Mouse (Mus musculus): ENCODE data around the gene Snf8. TPM values are rescaled to one million over a fixed set of nuclear protein-coding genes. Genes with fewer than 3 reads are reported as not detected.

The Snf8 gene
- total RNA-seq, 2 experiments from 2014 or later, result 101 to 107 TPM

DNA sequence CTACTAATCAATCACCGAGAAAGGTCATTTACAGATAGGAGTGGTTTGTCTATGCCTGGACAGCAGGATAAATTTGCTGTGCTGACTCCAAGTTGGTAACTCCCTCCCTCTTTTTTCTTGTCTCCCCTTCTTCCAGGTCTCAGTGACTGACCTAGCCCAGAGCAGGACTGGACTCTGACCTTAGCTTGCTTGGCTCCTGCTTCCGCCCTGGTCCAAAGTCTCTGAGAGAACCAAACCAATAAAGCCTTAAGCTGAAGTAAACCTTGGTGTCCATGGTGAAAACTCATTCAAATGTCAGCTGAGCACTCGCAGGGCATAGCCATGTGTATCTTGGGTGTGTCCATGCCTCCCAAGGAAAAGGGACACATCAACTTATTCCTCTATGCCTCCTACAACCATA is 4.1 kb upstream of the Snf8 start:
- DNase-seq, result no peak

DNA sequence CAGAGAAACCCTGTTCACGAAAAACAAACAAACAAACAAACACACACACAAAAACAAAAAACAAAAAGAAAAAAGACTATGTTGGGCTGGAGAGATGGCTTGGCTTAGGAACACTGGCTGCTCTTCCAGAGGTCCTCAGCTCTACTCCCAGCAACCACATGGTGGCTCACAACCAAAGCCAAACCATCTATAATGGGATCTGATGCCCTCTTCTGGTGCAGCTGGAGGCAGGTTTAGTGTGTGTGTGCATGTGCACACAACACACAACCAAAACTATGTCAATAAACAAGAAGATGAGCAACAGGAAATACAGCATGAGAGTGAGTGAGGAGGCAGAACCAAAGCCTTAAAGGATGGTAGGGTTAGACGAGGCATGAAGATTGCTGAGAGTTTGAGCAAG is 3.0 kb upstream of the Snf8 start:
- no peak for DNase-seq

DNA sequence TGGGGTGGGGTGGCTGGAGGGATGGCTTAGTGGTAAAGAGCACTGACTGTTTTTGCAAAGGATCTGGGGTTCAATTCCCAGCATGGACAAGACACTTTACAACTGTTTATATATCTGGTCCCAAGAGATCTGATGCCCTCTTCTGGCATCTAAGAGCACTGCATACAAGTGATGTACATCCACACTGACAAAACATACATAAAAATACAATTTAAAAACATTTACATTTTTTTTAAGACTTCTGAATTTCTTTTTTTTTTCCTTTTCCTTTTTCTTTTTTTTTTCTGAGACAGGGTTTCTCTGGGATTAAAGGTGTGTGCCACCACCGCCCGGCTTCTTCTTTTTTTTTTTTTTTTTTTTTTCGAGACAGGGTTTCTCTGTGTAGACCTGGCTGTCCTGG is 1.4 kb upstream of the Snf8 start:
- no peak for DNase-seq

DNA sequence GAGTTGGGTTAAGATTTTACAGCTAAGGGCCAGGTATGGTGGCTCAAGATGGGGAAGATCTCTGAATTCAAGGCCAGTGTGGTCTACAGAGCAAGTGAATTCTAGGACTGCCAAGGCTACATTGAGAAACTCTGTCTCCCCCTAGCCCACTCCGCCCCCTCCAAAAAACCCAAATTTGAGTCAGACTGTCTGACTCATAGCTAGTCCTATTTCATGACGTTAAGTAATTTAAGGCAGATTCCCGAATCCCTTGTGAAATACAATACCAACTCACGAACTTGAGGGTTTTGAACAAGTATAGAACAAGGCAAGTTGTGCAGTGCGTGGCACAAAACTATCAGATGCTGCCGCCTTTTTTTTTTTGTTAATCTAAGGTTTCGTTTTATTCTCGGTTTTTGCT is 569 bp upstream of the Snf8 start:
- no peak for DNase-seq

DNA sequence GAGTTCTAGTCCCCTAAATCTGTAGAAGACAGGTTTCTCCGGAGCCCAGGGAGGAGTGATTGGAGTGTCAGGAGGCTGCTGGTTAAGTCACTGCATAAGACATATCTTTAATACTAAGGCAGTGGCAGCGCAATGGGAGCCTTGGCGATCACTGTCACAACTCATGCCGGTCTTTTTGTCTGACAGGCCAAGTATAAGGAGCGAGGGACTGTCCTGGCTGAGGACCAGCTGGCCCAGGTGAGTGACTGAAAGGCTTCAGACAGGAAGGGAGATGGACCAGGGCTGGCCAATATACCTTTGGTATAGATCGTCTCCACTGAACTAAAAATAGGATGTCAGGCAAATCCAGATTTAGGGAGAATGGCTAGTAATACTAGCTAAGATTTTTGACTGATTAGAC is 448 bp downstream of the Snf8 start:
- DNase-seq, result no peak

DNA sequence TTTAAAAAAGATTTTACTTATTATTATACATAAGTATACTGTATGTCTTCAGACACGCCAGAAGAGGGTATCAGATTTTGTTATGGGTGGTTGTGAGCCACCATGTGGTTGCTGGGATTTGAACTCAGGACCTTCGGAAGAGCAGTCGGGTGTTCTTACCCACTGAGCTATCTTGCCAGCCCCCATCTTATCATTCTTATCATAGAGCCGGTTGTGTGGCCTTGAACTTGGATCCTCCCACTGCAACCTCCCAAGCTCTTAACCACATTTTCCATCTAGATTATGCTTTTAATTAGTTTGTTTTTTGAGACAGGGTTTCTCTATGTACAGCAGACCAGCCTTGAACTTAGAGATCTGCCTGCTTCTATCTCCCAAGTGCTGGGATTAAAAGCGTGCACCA is 2.8 kb downstream of the Snf8 start:
- DNase-seq, result no peak

DNA sequence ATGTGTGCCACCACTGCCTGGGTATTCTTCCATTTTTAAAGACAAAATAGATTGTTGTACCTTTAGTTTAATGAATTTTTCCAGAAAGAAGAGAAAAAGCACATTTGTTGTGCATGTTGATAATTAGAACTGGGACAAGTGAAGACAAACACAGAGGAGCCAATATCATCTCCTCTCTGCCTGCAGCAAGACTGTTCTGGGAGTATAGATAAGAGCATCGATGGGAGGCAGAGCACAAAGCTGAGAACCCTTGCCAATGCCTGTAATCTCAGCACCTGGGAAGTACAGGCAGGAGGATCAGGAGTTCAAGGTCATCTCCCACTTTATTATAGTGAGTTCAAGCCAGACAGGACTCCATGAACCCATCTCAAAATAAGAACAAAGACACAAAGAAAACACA is 3.9 kb downstream of the Snf8 start:
- no peak for DNase-seq

DNA sequence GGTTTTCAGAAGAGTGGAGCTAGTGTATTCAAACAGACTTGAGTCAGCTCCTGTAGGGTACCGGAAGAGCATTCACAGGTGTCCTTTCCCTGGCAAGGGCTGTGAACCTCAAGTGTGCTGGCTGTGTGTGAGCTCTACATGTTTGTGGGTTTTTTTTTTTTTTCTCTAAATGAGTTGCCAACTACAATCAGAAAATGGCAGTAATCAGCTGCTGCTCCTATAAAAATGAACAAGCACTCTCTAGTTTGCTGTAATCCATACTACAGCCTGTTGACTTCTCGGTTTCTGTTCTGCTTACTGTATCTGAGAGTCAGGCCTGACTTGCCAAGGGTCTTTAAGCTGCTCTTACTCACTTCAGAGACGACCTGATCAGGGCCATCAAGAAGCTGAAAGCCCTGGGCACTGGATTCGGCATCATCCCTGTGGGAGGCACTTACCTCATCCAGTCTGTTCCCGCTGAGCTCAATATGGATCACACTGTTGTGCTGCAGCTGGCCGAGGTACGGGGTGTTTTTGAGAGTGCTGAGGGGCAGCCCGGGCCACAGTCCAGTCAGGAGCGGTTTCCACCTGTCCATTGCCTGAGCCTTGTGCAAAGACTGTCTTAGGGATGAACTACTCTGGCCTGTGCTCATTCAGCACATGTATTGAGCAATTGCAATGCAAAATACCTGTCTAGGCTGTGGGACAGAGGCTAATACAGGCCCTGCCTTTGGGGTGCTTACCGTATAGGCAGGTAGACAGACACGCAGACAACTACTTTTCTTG is 10.3 kb downstream of the Snf8 start:
- DNase-seq, result no peak

DNA sequence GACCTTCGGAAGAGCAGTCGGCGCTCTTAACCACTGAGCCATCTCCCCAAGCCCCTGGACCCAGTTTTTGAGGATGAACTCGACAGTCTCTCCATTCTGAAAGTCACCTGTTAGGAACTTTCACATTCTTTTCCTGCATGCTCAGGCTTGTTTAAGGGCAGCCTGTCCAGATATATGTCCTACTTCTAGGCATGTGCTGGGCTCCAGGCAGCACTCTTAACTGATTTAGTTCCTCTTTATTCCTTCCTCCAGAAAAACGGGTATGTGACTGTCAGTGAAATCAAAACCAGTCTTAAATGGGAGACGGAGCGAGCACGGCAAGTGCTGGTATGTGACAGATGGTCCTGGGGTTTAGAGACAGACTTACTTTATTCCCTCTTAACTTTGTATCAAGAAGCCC is 11.3 kb downstream of the Snf8 start:
- DNase-seq, result peak in 1 of 2 experiments; percentile 14

DNA sequence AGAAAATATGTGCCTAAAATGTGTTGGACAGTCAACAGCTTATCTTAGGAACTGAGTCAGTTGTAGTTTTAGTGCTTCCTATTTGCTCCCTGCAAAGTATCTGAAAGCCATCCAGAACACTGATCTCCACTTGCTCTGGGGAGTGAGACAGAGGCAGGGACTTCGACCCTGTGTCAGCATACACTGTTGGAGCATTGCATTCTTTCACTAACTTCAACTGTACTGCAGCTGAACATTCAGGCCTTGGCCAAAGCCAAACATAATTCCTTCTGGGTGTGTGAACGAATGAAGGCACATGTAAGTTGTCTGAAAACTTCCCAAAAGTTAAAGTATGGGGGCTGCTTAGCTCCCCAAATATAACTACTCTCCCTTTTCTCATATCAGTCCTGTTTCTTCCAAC is 12.1 kb downstream of the Snf8 start:
- DNase-seq, result no peak

DNA sequence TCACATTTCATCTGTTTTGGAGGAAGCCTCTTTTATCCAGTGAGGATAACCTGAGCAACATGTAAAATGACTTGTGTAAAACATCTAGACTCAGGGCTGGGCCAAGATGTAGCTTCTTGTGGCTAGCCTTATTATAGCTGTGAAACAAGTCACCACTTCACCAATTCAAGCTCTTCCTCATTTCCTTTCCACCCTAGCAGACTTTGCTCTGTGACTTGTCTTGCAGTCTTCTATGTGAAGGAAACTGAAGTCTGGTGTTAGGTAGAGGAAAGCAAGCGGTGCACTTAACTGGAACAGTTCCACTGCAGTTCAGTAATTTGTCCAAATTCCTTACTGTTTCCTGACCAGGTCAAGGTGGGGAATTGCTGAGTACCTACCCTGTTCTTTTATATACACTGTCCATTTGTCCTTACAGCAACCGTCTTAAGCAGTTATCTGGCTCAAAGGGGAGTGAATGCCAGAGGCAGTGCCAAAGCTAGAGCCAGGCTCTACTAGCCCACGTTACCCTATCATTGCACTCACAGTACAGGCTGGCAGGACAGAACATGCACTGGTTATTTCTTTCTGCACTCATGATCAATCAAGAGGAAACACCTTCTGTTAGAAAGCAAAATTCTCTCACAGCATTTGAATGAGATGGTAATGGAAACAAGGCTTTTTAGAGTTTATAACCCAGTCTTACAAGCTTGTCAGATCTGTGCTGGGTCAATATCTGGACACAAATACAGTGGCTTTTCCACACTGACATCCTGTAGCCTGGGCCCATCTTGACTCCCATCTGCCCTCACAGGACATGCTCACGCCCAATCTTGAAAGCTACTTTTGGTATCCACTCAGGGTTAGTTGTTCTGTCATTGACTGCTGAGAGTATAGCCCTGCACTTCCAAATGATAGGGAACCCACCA is 13.0 kb downstream of the Snf8 start:
- DNase-seq, result no peak

DNA sequence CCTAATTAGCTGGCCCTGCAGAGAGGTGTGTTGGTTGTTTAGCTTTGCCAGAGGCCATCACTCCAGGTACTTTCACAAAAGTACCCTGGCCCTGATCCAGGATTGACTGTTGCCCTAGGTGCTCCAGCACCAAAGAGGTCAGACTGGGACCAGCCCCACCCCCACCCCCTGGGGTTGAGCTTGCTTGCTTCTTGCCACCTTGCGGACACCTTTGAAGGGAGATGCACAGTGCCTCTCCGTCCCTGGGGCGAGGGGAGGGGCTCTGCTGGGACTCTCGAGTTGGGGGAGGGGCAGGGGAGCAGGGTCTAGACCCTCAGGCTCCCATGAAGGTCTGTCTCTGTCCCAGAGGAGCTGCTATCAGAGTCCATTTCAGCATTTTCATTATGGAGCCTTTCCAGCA is 15.3 kb downstream of the Snf8 start:
- no peak for DNase-seq

DNA sequence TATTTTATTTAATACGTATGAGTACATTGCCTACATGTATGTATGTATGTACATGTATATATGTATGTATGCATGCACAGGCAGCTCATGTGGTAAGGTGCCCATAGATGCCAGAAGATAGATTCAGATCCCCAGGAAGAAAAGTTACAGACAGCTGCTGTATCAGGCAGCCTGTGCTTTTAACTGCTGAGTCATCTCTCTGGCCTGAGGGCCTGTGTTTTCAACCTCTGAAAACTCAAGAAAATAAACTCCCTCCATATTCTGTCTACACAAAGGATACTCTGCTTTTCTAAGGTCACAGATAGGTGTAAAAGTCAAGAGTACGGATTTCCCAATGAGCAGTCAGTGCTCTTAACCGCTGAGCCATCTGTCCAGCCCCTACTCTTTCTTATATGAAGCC is 16.2 kb downstream of the Snf8 start:
- DNase-seq, result no peak

DNA sequence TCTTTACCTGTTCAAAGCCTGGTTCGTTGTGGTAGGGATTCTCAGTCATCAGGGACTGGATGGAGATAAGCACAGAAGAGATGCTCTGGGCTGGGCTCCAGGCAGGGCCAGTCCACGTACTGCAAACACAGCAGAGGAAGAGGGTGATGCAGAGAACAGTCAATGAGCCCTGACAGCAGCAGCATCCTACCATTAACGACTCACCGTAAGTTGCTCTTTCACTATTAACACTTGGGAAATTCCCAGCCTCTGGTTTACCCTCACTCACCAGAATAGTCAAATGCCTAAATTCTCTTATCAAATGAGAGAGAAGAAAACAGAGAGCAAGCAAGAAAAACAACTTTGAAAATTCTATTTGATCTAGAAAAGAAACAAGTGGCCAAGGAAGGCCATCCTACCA is 23.6 kb downstream of the Snf8 start:
- DNase-seq, result no peak

DNA sequence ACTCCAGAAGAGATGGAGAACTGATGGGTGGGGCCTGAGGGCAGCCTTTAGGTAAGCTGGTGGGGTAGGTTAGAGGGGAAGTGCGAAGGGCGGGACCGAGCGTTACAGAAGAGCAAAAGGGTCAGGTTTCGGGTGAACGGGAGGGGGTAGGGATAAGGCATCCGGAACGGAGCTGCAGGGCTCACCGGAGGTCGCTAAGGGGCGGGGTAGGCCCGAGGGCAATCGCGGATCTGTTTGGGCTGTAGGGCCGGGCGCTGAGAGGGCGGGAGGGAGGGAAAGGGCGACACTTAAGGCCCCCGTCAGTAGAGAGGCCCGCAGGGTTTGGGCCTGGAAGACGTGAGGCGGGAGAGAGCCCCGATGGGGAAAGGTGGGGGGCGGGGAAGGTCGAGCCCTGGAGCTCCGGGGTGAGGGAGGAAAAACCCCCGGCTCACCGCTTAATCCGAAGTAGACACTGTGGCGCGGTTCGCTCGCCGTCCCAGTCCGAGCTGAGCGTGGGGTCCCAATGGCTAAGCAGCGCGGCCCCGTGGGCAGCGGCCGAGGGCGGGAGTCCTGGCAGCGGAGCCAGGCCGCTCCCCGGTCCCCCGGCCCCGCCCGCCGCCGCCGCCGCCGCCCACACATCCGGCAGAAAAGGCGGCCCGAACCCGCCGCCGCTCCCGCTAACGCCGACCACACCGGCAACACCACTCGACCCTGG is 30.0 kb downstream of the Snf8 start:
- no peak for DNase-seq

DNA sequence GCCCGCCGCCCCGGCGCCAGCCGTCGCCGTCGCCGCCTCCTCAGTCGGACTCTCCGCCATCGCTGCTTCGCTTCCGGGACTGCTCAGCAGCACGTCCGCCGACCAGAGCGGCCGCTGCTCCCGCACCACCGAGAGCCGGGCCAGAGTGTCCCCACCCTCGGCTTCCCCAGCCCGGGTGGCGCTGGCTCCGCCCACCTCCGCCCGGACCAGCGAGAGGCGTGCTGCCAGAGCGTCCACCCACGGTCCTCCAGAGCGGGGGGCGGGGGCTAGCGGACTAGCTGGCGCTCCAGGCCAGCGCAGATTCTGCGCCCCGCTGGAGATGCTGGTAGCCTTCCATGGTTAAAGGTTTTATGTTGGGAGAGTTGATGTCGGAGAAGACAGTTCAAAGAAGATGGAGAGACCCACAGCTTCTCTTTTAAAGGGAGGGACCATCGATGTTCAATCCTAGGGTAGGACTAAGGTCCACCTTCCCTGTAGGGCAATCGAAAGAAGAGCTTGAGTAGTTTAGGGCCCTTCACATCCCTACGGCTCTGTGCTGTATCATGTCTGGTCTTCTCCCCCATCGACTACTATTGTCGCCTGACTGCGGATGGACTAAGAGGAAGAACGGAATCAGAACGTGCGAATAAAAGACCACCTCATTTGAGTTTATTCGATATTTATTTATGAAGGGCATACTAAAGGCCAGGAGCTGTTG is 30.7 kb downstream of the Snf8 start, which contains the start of gene Ube2z:
TSS of gene Ube2z (minus strand) at position 174 of the 697 bp plus-strand sequence.
- DNase-seq, result peak; percentile 97 to 98

DNA sequence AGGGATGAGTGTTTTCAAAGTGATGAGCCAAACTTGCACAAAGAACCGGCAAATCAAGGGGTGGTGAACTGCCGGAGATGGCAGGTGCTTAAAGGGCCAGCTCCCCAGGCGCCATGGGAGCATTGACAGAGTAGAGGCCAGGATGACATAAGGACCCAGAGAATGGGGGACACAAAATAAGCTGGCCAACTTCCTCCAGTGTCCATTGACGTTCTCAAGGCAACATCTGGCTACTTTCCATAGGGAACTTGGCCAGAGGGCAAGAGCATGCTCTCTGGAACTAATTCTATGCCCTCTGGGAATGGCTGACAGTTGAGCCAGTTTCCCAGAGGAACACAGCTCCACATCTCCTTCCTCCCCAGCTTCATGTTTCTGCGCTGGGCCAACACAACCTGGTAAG is 33.5 kb downstream of the Snf8 start:
- DNase-seq, result no peak

DNA sequence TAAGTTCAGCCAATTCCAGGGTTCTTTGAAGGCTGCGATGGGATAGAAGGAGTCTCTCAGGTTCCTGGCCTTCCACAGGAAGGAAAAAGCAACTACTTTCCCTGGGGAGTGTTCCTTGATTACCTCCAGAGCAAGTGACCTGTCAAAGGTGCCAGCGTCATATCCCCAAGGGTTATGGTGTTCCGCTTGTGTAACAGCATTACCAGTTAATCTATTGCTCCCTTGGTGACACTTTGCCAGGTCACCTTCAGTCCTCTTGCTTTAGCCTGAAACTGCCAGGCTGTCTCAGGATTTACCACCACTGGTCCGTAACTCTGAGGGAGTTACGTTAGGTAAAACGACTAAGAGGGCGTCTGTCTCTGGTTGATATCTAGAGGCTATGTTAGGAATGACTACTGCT is 35.7 kb downstream of the Snf8 start:
- no peak for DNase-seq

DNA sequence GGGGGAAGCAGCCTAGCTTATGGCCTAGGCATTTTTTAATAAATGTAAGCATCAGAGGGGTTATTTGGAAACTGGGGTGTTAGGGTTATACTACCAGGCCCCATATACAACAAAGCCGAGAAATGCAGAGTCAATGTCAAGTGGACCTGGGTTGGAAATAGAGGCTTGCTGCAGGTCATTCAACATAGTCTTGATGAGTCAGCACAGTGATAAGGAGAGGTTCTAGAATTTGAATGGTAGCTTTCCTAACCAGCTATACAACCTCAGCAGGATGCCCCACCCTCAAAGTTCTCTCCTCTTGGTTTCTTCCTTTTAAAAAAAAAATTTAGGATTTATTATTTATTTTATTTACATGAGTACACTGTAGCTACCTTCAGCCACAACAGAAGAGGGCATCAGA is 36.3 kb downstream of the Snf8 start:
- no peak for DNase-seq

DNA sequence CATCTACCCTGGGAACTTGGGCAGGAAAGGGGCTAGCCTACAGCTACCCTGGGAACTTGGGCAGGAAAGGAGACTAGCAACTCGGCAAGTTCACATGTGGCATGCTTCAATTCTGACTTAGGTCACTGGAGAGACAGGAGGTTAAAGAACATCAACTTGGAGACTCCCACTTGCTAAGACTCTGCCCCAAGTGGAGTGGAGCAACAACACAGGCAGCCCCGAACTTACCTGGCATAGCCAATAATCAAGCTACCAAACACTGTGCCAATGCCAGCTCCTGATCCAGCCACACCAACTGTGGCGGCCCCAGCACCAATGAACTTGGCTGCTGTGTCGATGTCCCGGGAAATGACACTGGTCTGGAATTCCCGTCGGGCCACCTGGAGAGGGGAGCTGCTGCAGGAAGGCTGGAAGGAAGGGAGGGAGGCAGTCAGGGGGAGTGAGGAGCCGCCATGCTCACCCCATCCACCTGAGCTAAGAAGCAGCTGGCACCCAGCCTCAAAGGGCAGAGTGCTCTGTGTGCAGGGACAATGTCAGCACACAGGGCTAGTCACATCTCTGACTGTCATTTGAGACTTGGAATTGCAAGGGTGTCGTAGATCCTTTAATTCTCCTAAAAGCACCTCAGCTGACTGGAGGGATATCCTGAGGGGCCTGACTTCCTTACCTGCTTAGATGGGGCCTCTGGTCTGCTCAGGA is 38.8 kb downstream of the Snf8 start:
- DNase-seq, result no peak

DNA sequence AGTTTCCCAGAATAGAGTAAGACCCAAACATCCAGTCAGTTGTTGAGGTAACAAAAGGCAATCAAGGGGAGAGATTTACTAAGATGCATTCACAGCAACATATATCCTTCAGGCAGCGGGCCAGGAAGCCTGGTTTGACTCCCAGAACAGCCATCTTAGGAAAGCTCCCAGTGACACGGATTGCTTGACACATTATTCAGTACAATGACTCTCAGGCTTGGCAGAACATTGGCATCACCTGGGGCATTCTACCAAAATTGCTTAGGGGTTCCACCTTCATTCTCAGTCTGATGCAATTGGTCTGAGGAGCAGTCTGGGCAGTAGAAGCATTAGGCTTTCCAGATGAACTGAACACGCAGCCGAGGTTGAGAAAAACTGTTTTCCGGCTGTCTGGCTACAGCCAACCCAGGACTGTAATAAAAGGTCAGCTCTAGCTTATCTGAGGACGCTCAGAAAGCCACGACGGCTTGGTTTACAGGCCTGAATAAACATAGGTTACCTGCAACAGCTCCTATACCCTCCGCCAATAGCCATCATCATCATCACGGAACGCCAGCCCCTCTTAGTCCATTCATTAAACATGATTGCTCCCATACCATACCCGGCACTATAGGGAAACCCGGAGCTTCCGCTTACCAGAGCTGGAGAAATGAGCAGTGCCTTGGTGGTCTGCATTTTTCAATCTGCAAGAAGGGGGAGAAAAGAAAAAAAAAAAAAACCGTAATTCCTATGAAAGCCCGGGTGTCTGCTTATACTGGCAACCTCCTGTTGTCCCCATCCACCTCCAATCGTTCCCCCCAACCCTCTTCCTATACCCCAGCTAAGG is 39.9 kb downstream of the Snf8 start:
- DNase-seq, result no peak
